Mouse (Mus musculus) embryonic facial prominence, embryonic 14.5 days (tissue): Measurements from ENCODE around the gene Myt1l. TPM values are rescaled to one million over a fixed set of nuclear protein-coding genes. Genes with fewer than 3 reads are reported as not detected.
A peak's percentile ranks its signal among the peaks of the same experiment; 100 is the strongest.

Experiments
- ATAC-seq: fragments of 200-750 bp; cut with Nextera tagmentation; 2 replicates; pipeline ENCODE4 v1.8.0; 2017; ENCODE audit warnings: low read depth, moderate number of reproducible peaks, moderate TSS enrichment
- DNase-seq: peaks from one replicate; pipeline ENCODE4 v3.0.0-alpha.2; 2015; ENCODE audit warnings: low spot score
- H3K27ac ChIP-seq: fragments of 300-500 bp; sonication (generic); replicated peaks from 2 replicates; pipeline ENCODE4 v1.5.1; 2014; ENCODE audit warnings: low read depth, mild to moderate bottlenecking, low read length, moderate library complexity
- H3K27me3 ChIP-seq: fragments of 300-500 bp; sonication (generic); replicated peaks from 2 replicates; pipeline ENCODE4 v1.6.1; 2014; ENCODE audit warnings: low read length; ENCODE audit not compliant: control insufficient read depth, insufficient read depth
- H3K36me3 ChIP-seq: fragments of 300-500 bp; sonication (generic); 2 replicates; pipeline ENCODE4 v1.6.1; 2014; ENCODE audit warnings: low read length, mixed read lengths; ENCODE audit not compliant: control insufficient read depth, insufficient read depth
- H3K4me1 ChIP-seq: fragments of 300-500 bp; sonication (generic); 2 replicates; pipeline ENCODE4 v1.6.1; 2014; ENCODE audit warnings: antibody characterized with exemption, low read length; ENCODE audit not compliant: control insufficient read depth, insufficient read depth
- H3K4me2 ChIP-seq: fragments of 300-500 bp; sonication (generic); 2 replicates; pipeline ENCODE4 v1.6.1; 2014; ENCODE audit warnings: low read depth, mild to moderate bottlenecking, low read length, moderate library complexity, mixed read lengths
- H3K4me3 ChIP-seq: fragments of 300-500 bp; sonication (generic); 2 replicates; pipeline ENCODE4 v1.5.1; 2014; ENCODE audit warnings: low read depth, mild to moderate bottlenecking, low read length
- H3K9ac ChIP-seq: fragments of 300-500 bp; sonication (generic); 2 replicates; pipeline ENCODE4 v1.6.1; 2014; ENCODE audit warnings: low read depth, mild to moderate bottlenecking, low read length, moderate library complexity, mixed read lengths
- H3K9me3 ChIP-seq: fragments of 300-500 bp; sonication (generic); 2 replicates; pipeline ENCODE4 v1.6.1; 2016; ENCODE audit warnings: low read length; ENCODE audit not compliant: control insufficient read depth
- WGBS: fragments of 180-500 bp; shearing (Covaris S2); extraction: QIAGEN DNeasy Blood & Tissue Kit; methylation state at CpG from one replicate; pipeline ENCODE4 v1.1.7; 2014; 5-methylcytosine and 5-hydroxymethylcytosine counted together
- polyA plus RNA-seq: library from polyadenylated mRNA; unstranded; fragments of >200 nt; fragmentation: Nextera tagmentation; extraction: Ambion mirVana; gene quantifications from 2 replicates; pipeline ENCODE4 v1.2.1, GENCODE M21; 2014

Myt1l gene
- polyA plus RNA-seq, 1 experiment from 2014 or later: 11.9 TPM

GRCm38 (mm10) chr12:29629875-29630538 lies 101.8 kb downstream of the Myt1l start:
- H3K9me3 ChIP-seq: no peaks in the 10 kb centered on the region

GRCm38 (mm10) chr12:29634509-29634908 lies 106.3 kb downstream of the Myt1l start:
- Histone ChIP-seq H3K4me3 (no peak overlapping the region), H3K9ac (no peak overlapping the region), H3K27me3 (no peaks in the 10 kb centered on the region), H3K27ac (no peak overlapping the region), H3K9me3 (no peaks in the 10 kb centered on the region), H3K36me3 (no peaks in the 10 kb centered on the region), H3K4me1 (no peaks in the 10 kb centered on the region), H3K4me2 (no peak overlapping the region)
- no peak for ATAC-seq
- no peak for DNase-seq
- WGBS: 71% methylated on average over 2 of the region's 2 CpGs

More at GRCm38 (mm10) chr12:29629875-29630538, 101.8 kb downstream of the Myt1l start:
- Histone ChIP-seq H3K36me3 (no peaks in the 10 kb centered on the region), H3K27me3 (no peaks in the 10 kb centered on the region), H3K4me2 (no peak overlapping the region), H3K27ac (no peak overlapping the region), H3K9ac (no peak overlapping the region), H3K4me1 (no peaks in the 10 kb centered on the region), H3K4me3 (no peak overlapping the region)
- 60% methylated on average over 10 of the region's 10 CpGs for WGBS
- peak; percentile 80 for ATAC-seq
- peak; percentile 19 for DNase-seq

GRCm38 (mm10) chr12:29639543-29640196 lies 111.5 kb downstream of the Myt1l start:
- DNase-seq (peak; percentile 43), ATAC-seq (peak; percentile 57)
- 34% methylated on average over 11 of the region's 11 CpGs for WGBS
- no peak overlapping the region for H3K4me3 ChIP-seq
- no peaks in the 10 kb centered on the region for H3K36me3 ChIP-seq
- H3K27ac ChIP-seq: no peak overlapping the region
- no peak overlapping the region for H3K9ac ChIP-seq
- no peak overlapping the region for H3K4me2 ChIP-seq
- no peaks in the 10 kb centered on the region for H3K27me3 ChIP-seq
- H3K4me1 ChIP-seq: no peaks in the 10 kb centered on the region
- H3K9me3 ChIP-seq: no peaks in the 10 kb centered on the region

GRCm38 (mm10) chr12:29640201-29640600 lies 112.0 kb downstream of the Myt1l start:
- no peaks in the 10 kb centered on the region for H3K9me3 ChIP-seq
- H3K4me2 ChIP-seq: no peak overlapping the region
- no peak overlapping the region for H3K9ac ChIP-seq
- DNase-seq (no peak), ATAC-seq (no peak)
- H3K36me3 ChIP-seq: no peaks in the 10 kb centered on the region
- H3K27ac ChIP-seq: no peak overlapping the region
- 26% methylated on average over 1 of the region's 1 CpGs for WGBS
- no peaks in the 10 kb centered on the region for H3K4me1 ChIP-seq
- H3K27me3 ChIP-seq: no peaks in the 10 kb centered on the region
- H3K4me3 ChIP-seq: no peak overlapping the region

DNA sequence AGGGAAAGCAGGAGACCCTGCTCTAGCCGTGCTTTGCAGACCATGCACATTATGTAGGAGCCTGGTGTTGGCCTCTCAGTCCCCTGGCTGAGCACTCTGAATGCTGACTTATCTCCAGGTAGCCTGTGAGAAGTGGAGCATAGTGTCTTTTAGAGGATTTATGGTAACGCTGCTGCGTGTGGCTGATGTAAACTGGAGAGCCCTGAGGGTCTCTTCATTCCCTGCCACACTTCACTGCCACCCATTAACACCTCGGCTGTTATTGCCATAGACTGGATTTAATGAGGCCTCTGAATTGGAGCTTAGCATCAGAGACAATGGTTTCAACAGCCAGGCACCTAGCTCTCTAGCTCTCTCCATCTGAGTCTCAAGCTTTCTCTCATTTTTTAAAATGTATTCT lies 114.7 kb downstream of the Myt1l start:
- Histone ChIP-seq H3K4me2 (no peak overlapping the region), H3K27me3 (no peaks in the 10 kb centered on the region), H3K27ac (no peak overlapping the region), H3K36me3 (no peaks in the 10 kb centered on the region), H3K4me3 (no peak overlapping the region), H3K9me3 (no peaks in the 10 kb centered on the region), H3K9ac (no peak overlapping the region), H3K4me1 (no peaks in the 10 kb centered on the region)
- ATAC-seq: no peak
- no peak for DNase-seq
- WGBS: 18% methylated on average over 4 of the region's 4 CpGs

DNA sequence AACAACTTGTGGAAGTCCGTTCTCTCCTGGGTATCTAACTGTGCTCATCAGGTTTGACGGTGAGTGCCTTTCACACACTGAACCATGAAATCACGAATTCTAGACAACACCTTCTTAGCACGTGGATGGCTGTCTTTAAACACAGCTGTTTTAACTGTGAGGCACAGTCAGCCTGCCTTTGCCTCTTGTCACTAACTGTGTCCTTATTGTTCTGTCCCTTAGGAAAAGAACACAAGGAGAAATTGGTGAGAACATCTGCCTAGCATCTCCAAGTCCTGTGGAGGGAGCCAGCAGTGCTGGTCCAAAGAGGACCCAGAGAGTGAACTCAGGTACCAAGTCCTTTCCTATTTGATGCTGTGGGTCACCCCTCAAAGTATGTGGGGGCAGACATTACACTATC lies 115.9 kb downstream of the Myt1l start:
- H3K27me3 ChIP-seq: no peaks in the 10 kb centered on the region
- WGBS: 81% methylated on average over 4 of the region's 4 CpGs
- ATAC-seq: no peak

DNA sequence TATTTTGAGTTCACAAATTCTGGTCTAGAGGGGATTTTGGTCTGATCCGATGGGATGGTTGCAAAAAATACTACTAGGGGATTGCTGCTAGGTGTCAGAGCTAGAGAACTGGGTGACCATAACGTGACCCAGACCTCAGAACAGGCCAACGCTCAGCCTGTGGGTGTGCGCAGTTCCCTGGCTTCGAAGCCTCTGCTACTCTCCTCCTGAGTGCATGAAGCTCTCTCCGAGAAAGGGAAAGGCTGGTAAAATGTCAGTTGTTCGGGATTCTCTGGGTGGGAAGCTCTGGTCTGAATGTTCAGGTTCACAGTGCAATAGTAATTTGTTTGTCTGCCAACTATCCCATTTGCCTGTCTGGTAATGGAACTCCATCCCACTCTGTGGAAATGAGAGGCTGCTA lies 116.5 kb downstream of the Myt1l start:
- 86% methylated on average over 7 of the region's 7 CpGs for WGBS
- ATAC-seq (no peak), DNase-seq (no peak)
- no peak overlapping the region for H3K27ac ChIP-seq
- no peak overlapping the region for H3K9ac ChIP-seq
- no peaks in the 10 kb centered on the region for H3K4me1 ChIP-seq
- no peak overlapping the region for H3K4me2 ChIP-seq
- no peaks in the 10 kb centered on the region for H3K36me3 ChIP-seq
- H3K4me3 ChIP-seq: no peak overlapping the region
- no peaks in the 10 kb centered on the region for H3K9me3 ChIP-seq
- H3K27me3 ChIP-seq: no peaks in the 10 kb centered on the region

More for the DNA sequence above, 115.9 kb downstream of the Myt1l start:
- DNase-seq: no peak
- Histone ChIP-seq H3K9me3 (no peaks in the 10 kb centered on the region), H3K36me3 (no peaks in the 10 kb centered on the region), H3K4me3 (no peak overlapping the region), H3K4me2 (no peak overlapping the region), H3K27ac (no peak overlapping the region), H3K9ac (no peak overlapping the region), H3K4me1 (no peaks in the 10 kb centered on the region)

DNA sequence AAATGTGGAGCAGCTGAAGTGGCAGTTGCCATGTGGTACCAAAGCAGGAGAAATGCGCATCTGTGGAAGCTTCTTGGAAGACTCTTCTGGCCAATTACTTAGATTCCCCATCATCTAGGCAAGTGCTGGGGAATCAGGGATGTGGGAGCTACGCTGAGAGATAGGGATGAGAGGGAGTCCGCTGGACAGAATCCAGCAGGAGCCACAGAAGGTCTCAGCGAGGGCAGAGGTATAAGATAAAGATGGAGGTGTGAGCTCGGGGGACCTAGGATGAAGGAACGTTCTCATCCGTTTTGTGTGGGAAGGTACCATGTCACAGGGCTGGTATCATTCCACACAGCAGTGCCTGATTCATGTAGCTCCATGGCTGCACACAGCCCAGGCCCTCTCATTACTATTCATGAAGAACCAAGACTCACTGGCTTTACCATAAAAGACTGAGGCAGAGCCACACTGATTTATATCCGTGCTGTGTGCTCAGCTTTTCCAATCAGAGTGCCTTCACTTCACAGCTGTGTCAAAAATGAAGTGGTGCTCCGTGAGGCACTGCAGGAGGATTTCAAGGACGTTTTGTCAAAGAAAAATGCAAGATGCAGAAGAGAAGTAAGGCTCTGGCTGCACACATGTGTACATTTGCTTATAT lies 121.4 kb downstream of the Myt1l start:
- no peak overlapping the region for H3K4me2 ChIP-seq
- H3K27me3 ChIP-seq: no peaks in the 10 kb centered on the region
- WGBS: 76% methylated on average over 10 of the region's 10 CpGs
- ATAC-seq: no peak
- no peaks in the 10 kb centered on the region for H3K9me3 ChIP-seq
- no peak overlapping the region for H3K27ac ChIP-seq
- no peak overlapping the region for H3K9ac ChIP-seq
- no peaks in the 10 kb centered on the region for H3K36me3 ChIP-seq
- H3K4me1 ChIP-seq: no peaks in the 10 kb centered on the region
- no peak for DNase-seq
- no peak overlapping the region for H3K4me3 ChIP-seq
